Mouse (Mus musculus) lung, postnatal 0 days (tissue): ENCODE measurements around the gene Krt7.

Experiments used
- CTCF ChIP-seq: IDR thresholded peaks from 2 replicates; pipeline ENCODE4 v1.5.1; 2016; ENCODE audit warnings: antibody characterized with exemption, mild to moderate bottlenecking
- EP300 ChIP-seq: IDR thresholded peaks from 2 replicates; pipeline ENCODE4 v1.6.1; 2016; ENCODE audit warnings: antibody characterized with exemption, mild to moderate bottlenecking, control low read depth

- TF ChIP-seq CTCF (peak; percentile 60), EP300 (no peak)
These were observed 15.9 kb upstream of the Krt7 start for GRCm38 (mm10) chr15:101394908-101395307.
